Mouse (Mus musculus): ENCODE data around the gene Bcl6.

Gene Bcl6

DNA sequence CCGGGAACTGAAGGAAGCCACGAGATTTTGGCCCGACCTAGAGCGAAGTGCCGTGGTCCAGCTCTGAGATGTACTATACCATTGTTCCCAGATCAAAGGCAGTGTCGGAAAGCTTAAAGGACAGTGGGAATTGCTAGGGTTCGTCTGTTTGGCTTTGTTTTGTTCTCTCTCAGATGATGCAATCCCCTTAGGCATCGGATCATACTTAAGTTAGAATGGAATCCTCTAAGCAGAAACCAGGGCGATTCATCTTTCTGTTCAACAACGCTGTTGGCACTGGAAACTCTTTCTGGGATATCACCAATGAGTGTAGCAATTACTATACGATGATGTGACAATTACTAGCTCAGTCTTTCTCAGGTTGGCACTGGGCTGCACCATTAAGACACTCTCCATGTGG is 56.4 kb downstream of the Bcl6 start, which contains the start of gene Rtp2:
Gene Rtp2, minus strand, starts transcription at position 101 of the 400 bp plus-strand sequence.
- intact Hi-C loops (cut with DNase I) = no loop called here

DNA sequence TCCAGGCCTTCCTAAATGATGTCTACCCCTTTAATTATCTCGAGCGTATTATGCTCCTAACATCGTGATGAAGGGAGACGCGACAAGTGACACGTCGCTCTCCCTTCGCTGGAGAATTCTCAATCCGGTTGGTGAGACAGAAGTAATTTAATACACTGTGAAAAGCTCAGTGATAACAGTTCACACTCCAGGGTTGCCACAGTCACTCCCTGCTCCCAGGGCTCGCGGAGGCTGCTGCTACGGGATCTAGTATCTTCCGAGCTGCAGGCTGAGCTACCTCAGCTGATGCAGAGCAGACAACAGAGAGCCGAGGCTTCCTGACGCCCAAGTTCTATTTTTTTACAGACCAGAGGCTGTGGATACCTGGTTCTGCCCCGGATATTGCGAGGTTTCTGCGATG is 57.4 kb downstream of the Bcl6 start:
- intact Hi-C loops (cut with DNase I) = no loop called here

DNA sequence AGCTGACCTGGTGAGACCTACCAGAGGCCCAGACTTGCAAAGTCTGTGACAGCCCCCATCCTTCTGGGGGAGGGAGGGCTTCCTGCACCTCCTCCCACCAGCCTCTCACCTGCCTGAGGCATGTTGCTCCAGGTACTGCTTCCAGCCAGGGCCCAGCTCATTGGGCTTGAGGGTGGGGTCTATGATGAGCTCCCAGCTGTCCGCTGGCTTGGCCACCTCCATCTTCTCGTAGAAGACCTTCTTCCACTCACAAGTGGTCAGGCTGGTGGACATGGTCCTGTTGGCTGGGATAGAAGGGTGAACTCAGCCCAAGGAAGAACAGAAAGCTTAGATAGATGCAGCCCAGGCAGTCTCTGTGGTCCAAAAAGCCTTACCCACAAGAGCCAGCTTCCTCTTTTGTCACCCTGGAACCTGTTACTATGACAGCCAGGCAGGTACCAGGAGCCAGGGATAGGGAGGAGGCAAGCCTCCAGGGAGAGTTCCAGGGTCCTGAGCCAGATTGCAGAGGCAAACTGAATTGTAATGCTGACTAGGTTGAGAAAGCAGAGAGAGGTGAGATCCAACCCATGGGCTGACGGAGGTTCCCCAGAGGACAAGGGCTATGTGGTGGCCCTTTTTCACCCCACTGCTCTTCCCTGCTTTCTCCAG is 58.1 kb downstream of the Bcl6 start:
- intact Hi-C loops (cut with DNase I) = no loop called here

DNA sequence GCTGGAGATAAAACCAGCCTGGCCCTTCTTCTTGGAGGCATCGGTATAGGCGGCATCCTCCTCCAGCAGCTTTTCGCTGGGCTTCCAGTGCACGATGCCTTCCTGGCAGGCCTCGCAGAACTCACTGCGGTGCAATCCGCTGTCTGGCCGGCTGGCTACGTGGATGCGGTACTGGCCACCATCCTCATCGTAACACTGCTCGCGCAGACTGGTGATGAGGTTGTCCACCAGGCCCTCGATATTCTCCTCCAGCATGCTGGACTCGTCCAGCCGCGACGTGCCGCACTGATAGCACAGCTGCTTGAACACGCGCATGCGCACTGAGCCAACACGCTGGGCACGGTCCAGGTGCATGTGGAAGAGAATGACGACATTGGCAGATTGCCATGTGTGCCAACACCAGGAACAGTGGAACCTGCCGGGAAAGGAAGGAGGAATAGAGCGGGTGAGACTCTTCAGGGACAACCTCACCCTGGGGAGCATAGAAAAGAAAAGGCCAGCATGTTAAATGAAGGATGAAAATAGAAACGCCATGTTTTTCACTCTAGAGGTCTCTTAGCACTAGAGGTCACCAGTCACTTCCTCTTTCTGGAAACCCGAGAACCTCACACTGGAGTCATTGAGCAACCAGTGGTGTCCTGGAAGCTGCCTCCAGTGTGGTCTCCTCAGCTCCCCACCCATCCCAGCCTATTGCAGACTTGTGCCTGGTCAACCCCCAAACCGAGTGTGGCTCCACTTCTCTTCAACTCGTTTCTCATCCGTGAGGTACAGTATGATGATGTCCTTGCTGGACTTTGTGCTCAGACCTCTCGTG is 61.1 kb downstream of the Bcl6 start:
- intact Hi-C loops (cut with DNase I) = no loop called here

DNA sequence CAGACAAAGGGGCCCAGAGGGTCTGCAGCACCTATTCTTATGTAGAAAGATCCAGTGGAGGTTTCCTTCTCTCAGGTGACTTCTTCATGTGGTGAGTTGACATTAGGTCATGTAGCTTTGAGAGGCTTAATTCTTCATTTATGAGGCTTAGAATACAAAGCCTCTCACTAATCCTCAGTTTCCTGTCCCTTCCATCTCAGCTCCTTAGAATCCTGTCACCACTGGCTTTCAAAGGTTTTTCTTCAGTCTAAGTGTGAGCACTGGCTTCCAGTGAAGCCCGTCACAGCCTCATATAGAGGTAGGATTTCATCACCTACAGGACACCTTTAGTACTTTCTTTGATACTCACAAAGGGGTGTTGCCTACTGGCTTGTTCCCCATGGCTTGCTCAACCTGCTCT is 65.7 kb downstream of the Bcl6 start:
- intact Hi-C loops (cut with DNase I) = no loop called here

DNA sequence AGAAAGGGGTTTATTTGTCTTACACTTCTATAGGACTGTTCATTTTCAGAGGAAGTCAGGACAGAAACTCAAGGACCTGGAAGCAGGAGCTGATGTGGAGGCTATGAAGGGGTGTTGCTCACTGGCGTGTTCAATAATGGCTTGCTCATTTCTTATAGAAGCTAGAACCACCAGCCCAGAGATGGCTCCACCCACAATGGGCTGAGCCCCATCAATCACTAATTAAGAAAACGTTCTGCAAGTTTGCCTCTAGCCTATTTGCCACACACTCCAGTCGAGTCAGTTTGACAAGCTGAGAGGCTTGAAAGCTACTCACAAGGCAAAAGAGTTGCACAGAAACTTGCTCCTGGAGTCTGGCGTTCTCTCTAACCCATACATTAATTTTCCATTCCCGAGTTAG is 67.0 kb downstream of the Bcl6 start:
- intact Hi-C loops (cut with DNase I) = no loop called here

DNA sequence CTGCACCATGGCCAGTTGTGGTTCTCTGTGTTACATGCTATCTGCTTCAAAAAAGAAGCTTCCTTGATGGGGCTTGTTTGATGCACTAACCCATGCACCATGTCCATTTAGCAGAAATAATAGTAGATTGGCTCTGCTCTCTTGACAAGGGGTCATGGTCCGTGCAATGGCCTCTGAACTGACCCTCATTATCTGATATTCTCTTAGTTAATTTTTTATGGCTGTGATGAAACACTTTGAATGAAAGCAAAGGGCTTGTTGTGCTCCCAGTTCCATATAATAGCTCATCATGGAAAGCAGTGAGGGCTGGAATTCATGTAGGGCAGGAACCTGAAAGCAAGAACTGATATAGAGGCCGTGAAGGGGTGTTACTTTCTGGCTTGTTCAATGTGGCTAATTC is 69.2 kb downstream of the Bcl6 start:
- intact Hi-C loops (cut with DNase I) = no loop called here

Data from adrenal gland (tissue).